Comparison of ENCODE assay signal across 8 mouse cellular contexts in genomic region chr5:149136933-149137365, GRCm38 (mm10). TPM values are rescaled to one million over a fixed set of nuclear protein-coding genes. Genes with fewer than 3 reads are reported as not detected.
DNase-seq lines count a peak whose midpoint lies in the region; ATAC-seq and TF ChIP-seq lines count a peak whose summit lies in the region.

No protein-coding gene starts in this region.

- no peaks in the 10 kb centered on the region for H3K36me3 ChIP-seq in heart, embryonic 11.5 days (ENCODE audit: control insufficient read depth, insufficient read depth, low read length)
- H3K36me3 ChIP-seq in heart, embryonic 10.5 days, result no peaks in the 10 kb centered on the region

- DNase-seq in heart, embryonic 10.5 days (ENCODE audit: low spot score), result no peak
- peak; percentile 72 for DNase-seq in heart, postnatal 4 days
- DNase-seq in embryo, embryonic 11 days, result no peak
- no peak for DNase-seq in urinary bladder, postnatal 25 days (ENCODE audit: low spot score)

- H3K27me3 ChIP-seq in heart, embryonic 11.5 days (ENCODE audit: control insufficient read depth, insufficient read depth, low read length), result no peaks in the 10 kb centered on the region
- no peaks in the 10 kb centered on the region for H3K27me3 ChIP-seq in heart, embryonic 10.5 days (ENCODE audit: insufficient read depth, poor library complexity, severe bottlenecking)

- TF ChIP-seq CTCF in bone marrow macrophage, adult 2 months (IDR thresholded peaks at IDR 0.05; ENCODE audit: low read depth, low read length), result no peak

- H3K9me3 ChIP-seq in heart, embryonic 11.5 days (replicated peaks; ENCODE audit: control insufficient read depth, low read length), result no peaks in the 10 kb centered on the region
- no peaks in the 10 kb centered on the region for H3K9me3 ChIP-seq in heart, embryonic 10.5 days

- H3K9ac ChIP-seq in heart, embryonic 11.5 days (ENCODE audit: low read depth, low read length), result no peak overlapping the region

- 58% methylated on average over 4 of the region's 4 CpGs for WGBS in heart, embryonic 11.5 days (ENCODE audit: insufficient replicate concordance)
- 70% methylated on average over 4 of the region's 4 CpGs for WGBS in heart, embryonic 10.5 days

- H3K27ac ChIP-seq in heart, embryonic 11.5 days (ENCODE audit: low read depth, low read length), result 0 out of 2 replicates have a peak overlapping the region, but pooled peaks have one; percentile 37
- H3K27ac ChIP-seq in heart, embryonic 10.5 days, result no peak overlapping the region
- H3K27ac ChIP-seq in bone marrow macrophage, adult 2 months (ENCODE audit: insufficient read depth, low read depth, low read length), result peak overlapping the region; percentile 83

- peaks cover 11% of the 10 kb centered on the region; the same call in 1 of the 2 replicates for H3K4me1 ChIP-seq in heart, embryonic 11.5 days (ENCODE audit: control insufficient read depth, insufficient read depth, low read length)
- H3K4me1 ChIP-seq in heart, embryonic 10.5 days, result peaks cover 17% of the 10 kb centered on the region; the same call in 1 of the 2 replicates
- peaks cover 19% of the 10 kb centered on the region for H3K4me1 ChIP-seq in bone marrow macrophage, adult 2 months (ENCODE audit: control insufficient read depth, insufficient read depth, low read length)

- no peak for TF ChIP-seq POLR2A in bone marrow macrophage, adult 2 months (IDR thresholded peaks at IDR 0.05; ENCODE audit: borderline replicate concordance, low read depth, low read length)

- peak; percentile 39; the same call in 1 of the 2 replicates for ATAC-seq in heart, embryonic 11.5 days (replicated peaks; ENCODE audit: insufficient number of reproducible peaks, low FRiP score, low TSS enrichment)
- peak; percentile 80 for ATAC-seq in megakaryocyte progenitor cell, adult 5-6 weeks (replicated peaks; ENCODE audit: poor library complexity)
- no peak for ATAC-seq in inflammation-experienced regulatory T-cells, adult 6 months

- no peak overlapping the region for H3K4me2 ChIP-seq in heart, embryonic 11.5 days

- no peak overlapping the region for H3K4me3 ChIP-seq in heart, embryonic 11.5 days (ENCODE audit: low read depth, low read length)
- H3K4me3 ChIP-seq in heart, embryonic 10.5 days, result no peak overlapping the region
- H3K4me3 ChIP-seq in bone marrow macrophage, adult 2 months (ENCODE audit: insufficient read depth, low read length), result no peak overlapping the region; the same call in 1 of the 2 replicates

RNA-seq across cellular contexts. Expression of gene Uspl1, which starts 47.2 kb away (rescaled TPM):
- 40.3 and 42.8 TPM in 2 replicates for polyA plus RNA-seq in heart, embryonic 11.5 days (2014; fragmentation: Nextera tagmentation; extraction: Ambion mirVana)
- 45.9 and 53.7 TPM in 2 replicates for polyA plus RNA-seq in heart, embryonic 10.5 days (2016; fragmentation: Nextera tagmentation; extraction: Ambion mirVana)
- polyA plus RNA-seq in bone marrow macrophage, adult 2 months (2012; ENCODE audit: insufficient read depth, insufficient read length, missing spikeins), result 14.8 and 15.4 TPM in 2 replicates
- total RNA-seq in heart, postnatal 4 days (2021), result 10 to 100 TPM; 24.6 to 25.1 TPM
- 29.8 and 39.2 TPM in 2 replicates for total RNA-seq in megakaryocyte progenitor cell, adult 5-6 weeks (2015)
- 36.5 and 40.8 TPM in 2 replicates for total RNA-seq in megakaryocyte progenitor cell, adult 5-6 weeks (2017)
- polyA plus RNA-seq in inflammation-experienced regulatory T-cells, adult 6 months (2017; shearing (Covaris generic)), result 10 to 100 TPM; 33.6 to 38.3 (median 34.7) TPM

RNA-seq across cellular contexts. Expression of gene Hmgb1, which starts 47.3 kb away (rescaled TPM):
- 871 and 1,031 TPM in 2 replicates for polyA plus RNA-seq in heart, embryonic 11.5 days (2014; fragmentation: Nextera tagmentation; extraction: Ambion mirVana)
- polyA plus RNA-seq in heart, embryonic 10.5 days (2016; fragmentation: Nextera tagmentation; extraction: Ambion mirVana), result 757 and 1,068 TPM in 2 replicates
- 89.1 and 109 TPM in 2 replicates for polyA plus RNA-seq in bone marrow macrophage, adult 2 months (2012; ENCODE audit: insufficient read depth, insufficient read length, missing spikeins)
- total RNA-seq in heart, postnatal 4 days (2021), result 100 to 1,000 TPM; 236 to 264 TPM
- total RNA-seq in megakaryocyte progenitor cell, adult 5-6 weeks (2015), result 1,237 and 1,239 TPM in 2 replicates
- total RNA-seq in megakaryocyte progenitor cell, adult 5-6 weeks (2017), result 1,041 and 1,075 TPM in 2 replicates
- polyA plus RNA-seq in inflammation-experienced regulatory T-cells, adult 6 months (2017; shearing (Covaris generic)), result 1,000 to 10,000 TPM in 1 of 3 experiments, 100 to 1,000 TPM in 2; 359 to 1,026 (median 583) TPM
